Mouse (Mus musculus): ENCODE measurements around the gene Iscu.

Gene Iscu

DNA sequence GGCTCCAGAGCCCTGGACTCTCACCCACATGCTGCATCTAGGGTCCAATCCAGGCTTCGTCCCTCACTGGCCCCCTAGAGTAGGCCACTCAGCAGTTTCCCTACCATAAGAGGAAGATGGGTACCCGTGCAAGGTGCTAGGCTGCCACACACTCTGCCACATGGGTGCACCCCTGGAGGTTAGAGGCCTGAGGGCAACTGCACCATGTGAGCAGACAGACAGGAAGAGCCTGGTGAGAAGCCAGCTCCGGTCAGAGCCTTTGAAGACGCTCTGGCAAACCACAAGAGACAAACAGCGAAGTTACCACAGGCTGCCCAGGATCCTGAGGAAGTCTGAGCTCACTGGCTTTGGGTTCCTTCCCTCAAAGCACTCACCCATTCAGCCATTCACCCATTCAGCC lies 14.4 kb downstream of the Iscu start:
- CTCF ChIA-PET, result no interaction called here

DNA sequence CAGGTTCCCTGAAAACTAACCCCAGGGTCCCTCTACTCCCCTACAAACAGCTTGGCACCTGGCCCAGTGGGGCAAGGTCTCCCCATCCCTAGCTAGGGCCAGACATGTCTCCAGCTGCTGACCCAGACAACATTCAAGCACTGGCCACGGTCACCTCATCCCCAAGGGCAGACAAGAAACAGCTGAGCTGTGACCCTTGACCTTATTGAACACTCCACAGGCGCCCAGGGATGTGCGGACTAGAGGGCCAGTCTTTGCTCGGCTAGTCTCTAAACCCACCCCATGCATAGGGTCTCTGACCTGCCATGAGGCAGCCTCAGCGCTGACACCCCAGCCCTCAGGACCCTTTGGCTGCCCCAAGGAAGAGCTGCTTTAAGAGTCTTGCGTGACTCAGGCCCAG lies 16.1 kb downstream of the Iscu start:
- CTCF ChIA-PET, result no interaction called here

DNA sequence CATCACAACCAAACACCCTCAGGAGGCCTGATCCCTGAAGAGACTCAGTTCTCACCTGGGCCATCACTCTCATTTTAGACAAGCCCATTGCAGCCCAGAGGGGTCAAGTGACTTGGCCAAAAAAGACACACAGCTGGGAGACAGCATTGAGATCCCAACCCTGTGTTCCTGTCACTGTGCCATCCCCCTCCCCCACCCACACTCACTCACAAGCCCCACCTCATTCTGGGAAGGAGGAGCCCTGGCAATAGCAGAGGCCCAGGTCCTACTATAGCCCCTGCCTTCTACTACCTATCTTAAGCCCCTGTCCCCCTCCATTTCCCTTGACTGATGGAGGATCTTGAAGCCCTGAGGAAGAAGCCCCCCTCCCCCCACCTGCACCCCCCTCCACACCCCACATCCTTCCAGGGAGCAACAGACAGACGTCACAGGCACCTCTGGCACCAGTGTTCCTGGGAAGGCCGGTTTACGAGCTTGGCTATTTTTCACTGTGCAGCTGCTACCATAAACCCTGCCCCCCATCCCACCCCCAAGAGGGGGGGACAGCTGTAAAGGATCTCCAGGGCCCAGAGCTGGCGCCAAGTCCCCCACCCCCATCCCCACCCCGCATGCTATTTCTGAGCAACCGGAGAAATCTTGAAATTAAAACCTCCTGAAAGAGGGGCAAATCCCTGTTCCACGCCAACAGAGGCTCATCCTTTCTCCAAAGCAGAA lies 16.7 kb downstream of the Iscu start:
- CTCF ChIA-PET, result no interaction called here

DNA sequence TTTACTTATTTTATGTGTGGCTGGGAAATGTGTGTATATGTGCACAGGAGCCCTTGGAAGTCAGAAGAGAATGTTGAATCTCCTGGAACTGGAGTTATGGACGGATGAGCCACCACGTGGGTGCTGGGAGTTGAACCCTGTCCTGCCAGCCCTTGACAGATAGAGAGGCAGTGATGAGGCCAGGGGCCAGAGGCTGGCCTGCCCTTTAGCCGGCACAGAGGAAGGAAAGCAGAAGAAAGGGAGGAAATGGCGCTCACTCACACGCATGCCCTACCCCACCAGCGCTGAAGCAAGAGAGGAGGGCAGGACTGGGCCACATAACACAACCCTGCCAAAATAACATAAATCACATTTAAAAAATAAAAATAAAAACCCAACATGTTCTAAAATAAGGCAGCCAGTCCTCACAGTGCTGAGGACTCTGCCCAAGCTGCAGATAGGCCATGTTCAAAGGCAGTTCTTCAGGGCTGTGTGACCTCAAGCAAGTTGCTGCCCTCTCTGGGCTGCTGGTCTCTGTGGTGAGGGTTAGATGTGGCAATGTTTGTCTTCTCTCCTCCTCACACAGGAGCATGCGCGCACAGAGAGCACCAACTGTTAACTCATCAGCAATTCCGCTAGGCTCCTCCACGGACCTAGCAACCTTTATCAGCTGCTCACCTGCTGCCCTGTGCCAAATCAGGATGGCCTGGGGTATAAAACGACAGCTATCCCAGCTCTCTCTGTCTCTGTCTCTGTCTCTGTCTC lies 18.1 kb downstream of the Iscu start:
- CTCF ChIA-PET, result no interaction called here

DNA sequence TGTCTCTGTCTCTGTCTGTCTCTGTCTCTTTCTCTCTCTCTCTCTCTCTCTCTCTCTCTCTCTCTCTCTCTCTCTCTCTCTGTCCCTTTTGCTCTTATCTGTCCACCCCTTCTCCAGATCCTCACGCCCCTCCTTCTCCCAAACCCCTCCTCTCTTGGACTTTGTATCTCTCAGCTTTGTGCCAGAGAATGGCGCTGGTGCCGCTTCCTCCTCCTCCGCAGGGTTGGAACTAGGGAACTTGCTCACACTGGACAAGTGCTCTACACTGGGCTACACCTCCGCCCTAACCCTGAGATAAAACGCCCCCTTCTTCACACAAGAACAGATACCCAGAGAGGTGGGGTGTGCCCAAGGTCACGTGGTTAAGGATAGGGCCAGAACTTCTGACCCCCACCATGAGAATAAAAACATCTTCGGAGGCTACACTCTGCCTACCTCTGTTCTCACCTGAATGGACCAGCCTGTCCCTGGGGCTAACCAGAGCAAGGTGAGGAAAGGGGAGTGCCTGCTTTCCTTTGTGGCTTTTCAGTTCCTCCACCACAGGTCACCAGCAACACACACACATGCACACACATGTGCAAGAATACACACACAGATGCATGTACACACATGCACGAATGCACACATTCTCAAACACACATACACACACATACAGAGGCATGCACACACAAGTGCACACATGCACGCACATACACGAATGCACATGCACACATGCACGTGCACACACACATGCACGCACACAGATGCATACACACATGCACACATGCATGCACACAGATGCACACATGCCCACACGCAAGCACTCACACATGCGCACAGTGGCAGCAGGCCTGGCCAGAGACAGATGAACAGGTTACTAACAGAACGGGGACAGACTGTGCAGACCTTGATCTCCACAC lies 18.9 kb downstream of the Iscu start:
- CTCF ChIA-PET, result no interaction called here

DNA sequence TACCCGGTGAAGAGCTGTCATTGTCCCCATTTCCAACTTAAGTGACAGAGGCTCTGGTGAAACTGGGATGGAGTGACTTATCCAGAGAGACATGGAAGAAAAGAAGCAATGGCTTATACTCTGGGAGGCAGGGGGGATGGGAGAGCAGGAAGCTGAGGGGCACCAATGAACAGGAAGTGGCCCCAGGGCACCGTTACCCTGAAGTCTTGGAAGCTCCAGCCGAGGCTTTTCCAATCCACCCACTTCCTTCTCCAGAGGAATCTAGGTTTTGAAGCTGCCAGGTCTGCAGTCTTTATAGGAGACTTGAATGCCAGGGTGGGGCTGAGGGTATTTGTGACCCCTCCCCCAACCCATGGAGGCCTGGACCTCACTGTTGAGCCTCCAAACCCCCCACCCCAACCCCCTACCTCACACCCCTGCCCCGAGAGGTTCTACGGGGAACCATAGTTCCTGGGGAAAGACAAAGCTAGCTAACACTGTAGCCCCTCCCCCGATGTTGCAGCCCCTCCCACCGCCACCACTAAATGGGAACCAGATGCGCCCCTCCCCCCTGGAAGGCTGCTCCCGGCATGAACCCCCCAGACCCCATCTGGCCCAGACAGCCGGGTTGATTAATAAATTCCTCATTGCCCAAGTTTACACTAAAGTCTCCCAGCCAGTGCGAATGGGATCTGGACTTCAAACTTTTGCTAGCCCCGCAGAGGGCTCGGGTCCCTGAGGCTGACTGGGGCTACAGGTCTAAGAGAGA lies 24.0 kb downstream of the Iscu start:
- CTCF ChIA-PET, result no interaction called here

DNA sequence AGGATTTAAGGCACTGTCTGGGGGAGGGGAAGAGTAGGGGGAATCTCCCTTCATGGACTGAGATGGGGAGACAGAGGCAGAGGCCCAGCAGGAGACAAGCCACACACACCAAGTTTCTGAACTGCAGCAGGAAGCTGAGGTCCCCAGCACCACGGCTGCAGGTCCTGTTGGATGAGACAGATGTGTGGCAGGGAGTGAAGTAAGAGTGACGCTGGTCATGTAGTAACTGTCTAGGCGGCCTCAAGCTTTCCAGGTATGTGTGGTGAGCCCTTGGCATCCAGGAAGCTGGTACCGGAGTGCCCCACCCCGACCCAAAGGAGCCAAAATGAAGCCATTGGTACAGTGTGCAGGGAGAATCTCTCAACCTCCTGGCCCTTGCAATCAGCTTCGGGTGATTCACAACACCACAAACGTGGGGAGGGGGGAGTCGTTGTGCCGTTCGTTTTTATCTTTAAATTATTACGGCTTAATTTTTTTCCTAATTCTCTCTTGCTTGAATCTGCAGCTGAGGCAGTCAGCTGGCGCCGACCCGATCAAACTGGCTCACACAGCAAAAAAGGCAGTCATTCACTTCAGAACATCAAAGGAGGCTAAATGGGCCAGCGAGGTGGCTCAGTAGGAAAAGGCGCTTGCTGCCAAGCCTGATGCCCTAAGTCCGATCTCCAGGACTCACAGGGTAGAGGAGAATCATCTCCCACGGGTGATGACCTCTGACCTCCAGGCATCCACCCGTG lies 24.8 kb downstream of the Iscu start:
- CTCF ChIA-PET, result no interaction called here

DNA sequence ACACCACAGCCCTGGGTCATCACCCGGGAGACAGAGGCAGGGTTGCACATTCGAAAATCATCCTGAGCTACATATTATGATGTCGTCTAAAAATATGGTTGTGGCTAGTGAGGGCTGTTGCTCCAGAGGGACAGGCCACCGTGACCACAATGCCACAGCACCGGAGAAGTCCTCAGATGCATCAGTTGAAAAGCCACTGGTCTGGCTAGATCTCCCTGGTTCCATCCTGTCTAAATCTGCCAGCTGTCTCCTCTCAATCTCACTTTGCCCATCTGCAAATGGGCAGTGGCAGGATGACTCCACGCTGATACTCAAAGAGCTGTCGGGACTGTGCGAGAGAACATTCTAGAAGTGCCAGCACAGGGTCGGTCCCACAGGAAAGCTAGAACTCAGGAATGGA lies 26.0 kb downstream of the Iscu start:
- CTCF ChIA-PET, result no interaction called here

DNA sequence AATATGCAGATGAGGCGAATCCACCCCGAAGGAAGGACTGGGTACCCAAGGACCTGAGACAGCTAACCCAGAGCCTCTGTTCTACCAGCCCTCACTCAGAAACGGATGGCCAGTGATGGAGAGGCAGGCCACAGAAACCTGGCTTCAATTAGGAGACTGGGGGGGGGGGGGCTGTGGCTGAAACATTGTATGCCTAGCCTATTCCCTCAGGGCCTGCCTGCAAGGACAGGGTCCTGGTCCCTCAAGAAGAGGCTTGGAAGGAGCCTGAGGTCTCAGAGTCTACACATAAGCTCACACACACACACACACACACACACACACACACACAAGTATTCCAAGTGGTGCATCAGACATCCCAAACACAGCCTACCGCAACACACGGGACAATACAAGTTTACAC lies 27.1 kb downstream of the Iscu start:
- CTCF ChIA-PET, result interaction anchor here (0.6 kb wide), 1 partner anchor 161 kb away, joined by 3 read pairs; no protein-coding TSS in a partner anchor

DNA sequence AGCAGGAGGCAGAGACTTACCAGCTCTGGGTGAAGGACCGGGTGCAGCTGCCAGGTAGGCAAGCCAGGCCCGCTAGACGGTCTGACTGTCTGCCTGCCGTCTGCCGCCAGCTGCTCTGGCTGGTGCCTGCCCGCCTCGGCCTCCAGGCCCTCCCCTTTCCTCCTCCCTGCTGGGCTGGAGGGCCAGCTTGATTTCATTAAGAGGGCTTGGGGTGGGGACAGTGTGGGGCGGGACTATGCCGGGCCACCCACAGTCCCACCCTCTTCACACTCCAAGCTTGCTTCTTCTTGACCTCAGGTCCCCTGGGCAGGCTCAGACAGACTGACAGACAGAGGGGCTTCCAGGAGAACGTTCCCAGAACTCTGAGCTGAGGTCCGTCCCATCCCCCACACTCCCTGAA lies 27.7 kb downstream of the Iscu start, which contains the start of gene Tmem119:
TSS of gene Tmem119 (minus strand) at position 237 of the 400 bp plus-strand sequence.
- CTCF ChIA-PET, result no interaction called here

DNA sequence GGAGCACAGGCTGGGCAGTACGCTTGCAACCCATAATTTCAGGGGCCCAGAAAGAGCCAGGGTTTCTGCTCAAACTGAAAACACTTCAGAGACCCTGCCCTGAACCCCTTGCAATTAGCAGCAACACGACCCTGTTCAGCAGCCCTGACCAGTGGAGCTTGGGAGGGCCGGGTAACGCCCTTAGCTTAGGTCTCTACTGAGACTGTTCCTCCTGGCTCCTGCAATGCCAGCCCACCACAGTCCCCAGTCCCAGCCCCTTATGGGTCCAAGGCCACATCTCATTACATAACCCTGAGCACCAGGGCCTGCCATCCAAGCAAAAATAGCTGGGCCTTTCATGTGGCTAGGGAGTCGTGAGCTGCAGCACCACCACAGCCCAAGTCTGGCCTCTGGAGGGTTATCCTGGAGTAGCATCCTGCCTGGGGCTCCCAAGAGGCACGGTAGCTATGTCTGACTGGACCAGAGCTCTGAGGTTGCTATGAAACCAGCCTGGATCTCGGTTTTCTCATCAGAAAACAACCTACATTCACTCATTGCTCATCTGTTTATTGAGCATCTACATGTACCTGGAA lies 31.9 kb downstream of the Iscu start:
- CTCF ChIA-PET, result interaction anchor here (0.6 kb wide), 1 partner anchor 87 kb away, joined by 3 read pairs; no protein-coding TSS in a partner anchor

DNA sequence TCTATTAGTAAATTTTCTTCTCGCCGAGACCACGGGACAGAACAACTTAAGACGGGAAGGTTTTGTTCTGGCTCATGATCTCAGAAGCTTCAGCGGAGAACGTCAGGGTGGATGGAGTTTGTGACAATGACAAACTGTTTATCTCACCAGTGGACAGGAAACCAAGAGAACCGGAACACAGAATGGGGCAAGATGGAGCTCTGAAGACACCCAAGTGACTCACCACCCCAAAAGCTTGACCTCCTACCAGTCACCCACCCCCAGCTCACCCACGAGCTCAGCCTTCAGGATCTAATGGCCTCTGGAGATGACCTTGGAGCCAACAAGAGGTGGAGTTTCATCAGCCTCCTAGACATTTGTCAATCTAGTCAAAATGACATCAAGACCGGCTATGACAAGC lies 32.8 kb downstream of the Iscu start:
- CTCF ChIA-PET, result interaction anchor here (0.6 to 1.1 kb wide), 2 partner anchors 13 to 86 kb away, joined by 3 read pairs; no protein-coding TSS in a partner anchor

DNA sequence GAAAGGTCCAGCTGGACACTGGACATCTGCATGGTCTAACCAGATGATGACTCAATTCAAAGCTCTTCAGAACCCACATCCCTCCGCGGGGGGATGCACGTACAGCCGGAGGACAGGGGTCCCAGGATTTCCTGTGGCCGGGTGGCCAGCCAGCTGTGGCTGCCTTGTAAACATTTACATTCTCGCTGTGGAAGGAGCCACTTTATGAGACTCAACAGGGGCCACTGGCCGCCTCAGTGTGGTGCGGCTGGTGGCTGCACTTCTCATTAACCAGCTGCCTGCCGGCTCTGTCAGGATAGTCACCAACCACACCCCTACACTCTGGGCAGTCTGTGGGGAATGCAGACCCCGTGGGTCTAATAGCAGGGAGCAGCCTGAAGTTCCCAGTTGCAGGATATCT lies 33.9 kb downstream of the Iscu start:
- CTCF ChIA-PET, result interaction anchor here (1.1 kb wide), 1 partner anchor 12 kb away, joined by 3 read pairs; no protein-coding TSS in a partner anchor

DNA sequence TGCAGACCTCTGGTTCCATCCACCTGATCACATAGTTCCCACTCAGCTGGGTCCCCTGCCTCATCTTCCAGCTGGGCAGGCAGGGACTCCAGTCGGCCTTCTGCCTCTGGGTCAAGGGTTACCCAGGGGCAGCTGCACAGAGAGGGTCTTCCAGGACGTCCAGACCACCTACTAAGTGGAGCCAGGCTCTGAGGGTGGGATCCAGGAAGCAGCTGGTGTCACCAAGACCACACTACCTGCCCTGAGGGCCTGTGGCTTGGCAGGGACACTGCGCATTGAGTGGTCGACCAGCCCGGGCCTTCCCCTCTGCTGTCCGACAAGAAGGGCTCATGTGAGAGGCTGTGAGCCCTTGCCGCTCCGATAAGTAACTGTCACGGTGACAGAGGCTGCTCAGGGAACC lies 35.2 kb downstream of the Iscu start:
- CTCF ChIA-PET, result no interaction called here

DNA sequence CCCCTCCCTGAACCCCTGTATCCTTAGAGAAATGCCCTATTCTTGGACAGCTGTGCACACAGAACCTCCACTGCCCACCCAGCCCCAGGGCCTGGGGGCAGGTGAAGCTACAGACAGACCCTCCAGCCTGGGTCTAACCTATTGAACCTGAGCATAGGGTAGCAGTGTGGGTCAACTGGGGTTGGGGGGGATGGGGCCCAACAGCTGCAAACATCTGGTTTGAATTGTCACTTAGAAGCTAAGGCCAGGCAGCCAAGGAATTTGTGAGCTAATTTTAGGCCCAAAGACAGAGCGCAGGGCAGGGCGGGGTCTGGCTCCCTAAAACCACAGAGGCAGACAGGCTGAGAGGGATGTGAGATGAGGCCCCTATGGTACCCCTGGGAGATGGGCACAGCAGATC lies 35.6 kb downstream of the Iscu start:
- CTCF ChIA-PET, result no interaction called here

DNA sequence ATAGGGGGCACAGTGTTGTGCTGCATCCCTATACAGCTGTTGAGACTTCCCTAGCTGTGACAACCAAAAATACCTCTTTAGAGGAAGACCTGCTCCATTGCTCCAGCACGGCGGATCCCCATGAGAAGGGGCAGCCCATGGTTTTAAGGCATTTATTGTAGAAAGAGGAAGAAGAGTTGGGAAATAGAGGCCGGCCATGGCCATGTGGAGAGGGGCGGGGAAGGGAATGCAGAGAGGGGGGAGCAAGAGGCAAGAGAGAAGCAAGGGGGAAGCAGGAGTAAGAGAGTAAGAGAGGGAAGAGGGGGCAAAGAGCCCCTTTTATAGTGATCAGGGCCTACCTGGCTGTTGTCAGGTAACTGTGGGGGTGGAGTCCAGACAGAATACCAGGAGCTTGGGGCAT lies 37.6 kb downstream of the Iscu start:
- CTCF ChIA-PET, result no interaction called here

DNA sequence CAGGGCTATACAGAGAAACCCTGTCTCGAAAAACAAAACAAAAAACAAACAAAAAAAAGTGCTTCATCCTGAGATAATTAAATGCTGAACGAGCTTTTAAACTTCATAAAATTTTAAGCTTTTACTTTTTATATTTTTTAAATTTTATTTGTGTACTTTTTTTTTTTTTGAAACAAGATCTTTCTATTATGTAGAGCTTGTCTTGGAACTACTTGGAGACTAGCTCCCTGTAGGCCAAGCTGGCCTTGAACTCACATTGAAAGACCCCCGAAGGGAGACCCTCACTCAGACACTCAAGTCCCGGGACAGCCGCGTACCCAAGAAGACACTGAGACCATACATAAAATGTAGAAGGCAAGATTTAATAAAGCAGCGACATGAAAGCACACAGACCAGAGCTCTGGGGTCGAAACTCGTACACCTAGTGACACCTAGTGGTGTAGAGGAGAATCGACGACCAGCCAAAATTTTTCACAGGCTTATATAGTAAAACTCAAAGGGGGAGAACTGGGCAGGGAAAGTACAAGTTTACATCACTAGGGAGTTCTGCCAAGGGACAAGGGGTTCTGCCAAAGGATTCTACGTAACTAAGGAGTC lies 39.4 kb downstream of the Iscu start:
- CTCF ChIA-PET, result interaction anchor here (0.5 to 1.7 kb wide), 7 partner anchors 16 to 1546 kb away, joined by 3 to 6 read pairs (median 4); no protein-coding TSS in a partner anchor

DNA sequence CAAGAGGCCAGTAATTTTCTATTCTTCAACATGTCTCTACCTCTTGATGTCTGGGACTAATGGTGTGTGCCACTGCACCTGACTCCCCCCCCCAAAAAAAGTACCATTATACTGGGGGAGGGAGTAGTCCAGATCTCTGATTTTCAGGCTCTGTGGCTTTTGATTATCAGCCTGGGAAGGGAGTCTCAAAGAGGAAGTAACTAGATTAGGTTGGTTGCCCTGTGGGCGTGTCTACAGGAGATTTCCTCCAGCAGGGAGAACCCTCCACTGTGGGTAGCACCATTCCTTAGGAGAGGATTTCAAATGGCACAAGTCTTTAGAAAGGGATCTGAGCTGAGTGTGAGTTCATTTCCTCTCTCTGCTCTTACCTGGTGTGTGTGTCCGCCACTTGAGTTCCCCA lies 40.1 kb downstream of the Iscu start:
- CTCF ChIA-PET, result interaction anchor here (1.7 to 2.6 kb wide), 3 partner anchors 16 to 36 kb away, joined by 5 to 13 read pairs (median 8); no protein-coding TSS in a partner anchor

DNA sequence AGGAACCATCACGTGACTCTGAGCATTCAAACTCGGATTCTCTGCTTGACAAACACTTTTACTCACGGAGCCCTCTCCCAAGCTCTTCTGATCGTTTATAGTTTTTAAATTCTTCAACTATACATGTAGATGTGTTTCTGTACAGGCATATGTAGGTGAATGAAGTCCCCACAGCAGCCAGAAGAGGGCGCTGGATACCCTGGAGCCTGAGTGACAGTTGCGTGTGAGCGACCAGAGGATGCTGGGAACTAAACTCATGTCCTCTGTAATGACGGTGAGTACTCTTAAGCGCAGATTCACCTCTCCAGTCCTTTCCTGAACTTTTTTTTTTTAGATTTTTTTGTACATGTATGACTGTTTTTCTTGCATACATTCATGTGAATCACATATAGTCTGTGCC lies 41.1 kb downstream of the Iscu start:
- CTCF ChIA-PET, result interaction anchor here (2.3 to 3.6 kb wide), 3 partner anchors 30 to 40 kb away, joined by 8 to 16 read pairs (median 13); no protein-coding TSS in a partner anchor

All from spleen, embryonic (tissue).